Mouse (Mus musculus): ENCODE measurements around the gene Atp11a.

Atp11a gene

DNA sequence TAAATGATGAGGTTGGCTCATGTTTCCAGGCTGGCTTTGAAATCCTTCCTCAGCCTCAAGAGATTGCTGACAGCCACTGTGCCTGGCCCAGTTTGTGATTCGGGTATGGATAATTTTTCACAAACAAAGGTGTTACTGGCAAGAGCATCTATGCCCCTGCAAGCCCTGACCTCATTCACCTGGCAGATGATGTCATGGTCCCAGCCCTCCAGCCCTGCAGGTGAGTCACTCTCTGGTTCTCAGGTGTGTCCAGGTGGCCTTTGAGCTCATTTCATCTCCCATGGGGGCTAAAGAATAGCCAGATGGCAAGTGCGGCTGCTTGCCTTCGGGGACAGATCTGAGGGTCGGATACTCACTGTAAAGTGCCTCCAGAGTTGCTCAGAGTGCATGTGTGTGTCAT, 8.2 kb downstream of the Atp11a start:
- POLR2A ChIA-PET, result interaction anchor here in 2 of 4 experiments (0.6 to 1.1 kb wide), 2 partner anchors 10 to 328 kb away, joined by 3 read pairs; no protein-coding TSS in a partner anchor

DNA sequence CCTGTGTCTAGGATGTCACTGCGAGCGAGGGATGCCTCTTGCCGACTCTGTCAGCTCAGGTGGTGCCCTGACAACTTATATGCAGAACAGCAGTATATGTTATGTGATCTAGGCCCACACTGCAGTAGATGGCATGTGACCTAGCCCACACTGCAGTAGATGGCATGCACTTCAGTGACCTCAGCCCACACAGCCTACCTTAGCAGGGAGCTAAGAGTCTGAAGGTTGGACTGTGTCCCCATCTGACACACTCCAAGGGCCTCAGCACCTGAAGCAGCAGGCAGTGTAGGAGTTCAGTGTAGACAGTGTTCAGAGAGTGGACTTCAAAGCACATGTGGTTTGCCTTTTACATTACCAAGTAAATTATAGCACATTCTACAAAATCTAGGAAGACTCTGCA, 10.4 kb downstream of the Atp11a start:
- POLR2A ChIA-PET, result interaction anchor here in 2 of 4 experiments (0.6 to 0.8 kb wide), 2 partner anchors 8 to 178 kb away, joined by 3 to 4 read pairs; no protein-coding TSS in a partner anchor
- CTCF ChIA-PET, result no interaction called here

More for the DNA sequence above, 8.2 kb downstream of the Atp11a start:
- CTCF ChIA-PET, result interaction anchor here in 2 of 4 experiments (0.6 to 0.7 kb wide), 4 partner anchors 24 to 1321 kb away, joined by 3 to 4 read pairs (median 3); no protein-coding TSS in a partner anchor

DNA sequence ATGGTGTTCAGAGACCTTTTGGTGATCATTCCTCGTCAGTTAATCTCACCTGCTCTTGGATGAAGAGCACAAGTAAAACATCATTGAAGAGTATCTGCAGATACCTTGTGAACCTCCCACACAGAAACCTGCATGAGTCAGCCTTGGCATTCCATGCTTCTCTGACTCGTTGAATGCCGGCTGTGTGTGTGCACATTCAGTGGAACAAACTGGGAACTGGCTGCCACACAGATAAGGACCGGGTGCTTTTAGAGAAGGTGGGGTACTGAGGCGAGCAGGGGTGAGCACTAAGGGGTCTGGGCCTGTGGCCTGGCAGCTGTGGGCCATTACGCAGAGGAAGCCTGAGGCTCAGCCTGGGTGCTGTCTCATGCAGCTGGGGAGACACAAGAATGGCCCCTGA, 11.9 kb downstream of the Atp11a start:
- ChIA-PET POLR2A (no interaction called here), CTCF (no interaction called here)

DNA sequence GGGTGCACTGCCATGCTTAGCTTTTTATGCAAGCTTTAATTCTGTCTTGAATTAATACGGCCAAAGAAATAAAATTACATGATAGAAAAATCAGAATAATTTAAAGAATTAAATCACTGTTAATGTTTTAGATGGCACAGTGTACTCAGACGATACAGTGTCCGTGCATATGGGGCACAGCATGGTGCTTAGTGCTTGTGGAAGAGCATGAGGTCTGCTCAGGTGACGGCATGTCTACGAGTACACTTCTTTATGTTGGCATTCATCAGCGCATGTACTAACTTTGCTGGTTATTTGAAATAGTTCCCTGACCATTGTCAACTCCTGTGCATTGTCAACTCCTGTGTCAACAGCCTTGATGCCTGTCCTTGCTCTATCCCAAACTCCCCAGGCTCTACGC, 12.5 kb downstream of the Atp11a start:
- POLR2A ChIA-PET, result no interaction called here
- CTCF ChIA-PET, result no interaction called here

DNA sequence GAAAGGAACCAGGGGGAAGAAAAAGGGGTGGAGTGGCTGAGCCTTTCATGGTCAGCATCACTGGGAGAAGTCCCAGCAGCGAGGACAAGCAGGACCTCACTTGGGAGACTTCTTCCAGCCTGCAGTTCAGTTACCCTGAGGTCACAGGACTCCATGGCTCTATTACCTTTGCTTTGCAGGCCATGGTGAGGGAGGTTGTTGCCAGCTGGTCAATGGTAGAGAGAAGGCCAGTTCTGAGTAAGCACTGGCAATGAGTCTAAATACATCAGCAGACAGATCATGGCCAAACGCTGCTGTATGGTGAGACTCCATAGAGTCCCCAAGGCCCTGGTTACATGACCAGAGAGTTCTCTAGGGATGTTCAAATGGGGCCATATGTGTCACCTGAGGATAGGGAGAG, 15.5 kb downstream of the Atp11a start:
- CTCF ChIA-PET, result no interaction called here
- POLR2A ChIA-PET, result interaction anchor here in 3 of 4 experiments (0.6 to 2.1 kb wide), 4 partner anchors 11 to 99 kb away, joined by 3 to 5 read pairs (median 4); no protein-coding TSS in a partner anchor

DNA sequence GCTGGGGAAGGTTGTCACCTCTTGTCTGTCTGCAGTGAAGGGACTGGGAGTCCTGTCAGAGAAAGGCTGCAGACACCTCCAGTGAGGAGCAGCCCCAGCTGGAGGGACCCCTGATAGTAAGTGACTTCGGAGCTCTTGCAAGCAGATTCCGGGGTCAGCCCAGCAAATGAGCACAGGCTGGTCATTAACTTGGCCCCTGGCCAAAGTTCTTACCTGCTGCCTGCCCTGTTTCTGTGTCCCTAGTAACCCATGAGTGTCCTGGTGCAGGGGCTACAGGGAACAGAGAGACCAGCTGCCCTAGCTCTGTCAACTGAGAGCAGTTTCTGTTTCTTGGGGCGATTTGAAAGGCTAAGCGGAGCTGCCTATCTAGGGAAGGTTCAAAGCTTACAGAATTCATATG, 17.1 kb downstream of the Atp11a start:
- CTCF ChIA-PET, result no interaction called here
- POLR2A ChIA-PET, result interaction anchor here in 3 of 4 experiments (1.5 to 2.1 kb wide), 5 partner anchors 12 to 98 kb away, joined by 4 to 9 read pairs (median 5); no protein-coding TSS in a partner anchor

DNA sequence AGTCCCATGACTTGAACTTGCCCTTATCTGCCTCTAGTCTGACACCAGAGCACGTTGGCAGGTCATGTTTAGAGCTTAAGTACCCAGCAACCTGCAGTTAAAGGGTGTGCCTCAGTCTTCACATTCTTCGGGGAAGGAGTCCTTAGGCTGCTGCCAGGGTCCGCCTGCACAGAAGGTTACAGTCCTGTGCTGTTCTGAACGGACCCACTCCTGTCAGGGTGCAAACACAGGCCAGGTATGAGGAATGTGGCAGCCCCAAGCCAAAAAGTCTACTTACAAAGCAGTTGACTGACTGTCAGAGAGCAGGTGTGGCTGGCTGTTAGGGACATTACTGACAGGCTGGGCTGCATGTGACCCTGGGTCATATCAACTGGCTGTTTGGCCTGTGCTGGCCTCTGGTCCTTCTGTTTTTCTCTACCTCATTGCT, 18.1 kb downstream of the Atp11a start:
- POLR2A ChIA-PET, result interaction anchor here in 3 of 4 experiments (0.5 to 2.1 kb wide), 10 partner anchors 8 to 97 kb away, joined by 3 to 9 read pairs (median 5); partner anchors contain the start of gene Atp11a (in 1 of the 3)

DNA sequence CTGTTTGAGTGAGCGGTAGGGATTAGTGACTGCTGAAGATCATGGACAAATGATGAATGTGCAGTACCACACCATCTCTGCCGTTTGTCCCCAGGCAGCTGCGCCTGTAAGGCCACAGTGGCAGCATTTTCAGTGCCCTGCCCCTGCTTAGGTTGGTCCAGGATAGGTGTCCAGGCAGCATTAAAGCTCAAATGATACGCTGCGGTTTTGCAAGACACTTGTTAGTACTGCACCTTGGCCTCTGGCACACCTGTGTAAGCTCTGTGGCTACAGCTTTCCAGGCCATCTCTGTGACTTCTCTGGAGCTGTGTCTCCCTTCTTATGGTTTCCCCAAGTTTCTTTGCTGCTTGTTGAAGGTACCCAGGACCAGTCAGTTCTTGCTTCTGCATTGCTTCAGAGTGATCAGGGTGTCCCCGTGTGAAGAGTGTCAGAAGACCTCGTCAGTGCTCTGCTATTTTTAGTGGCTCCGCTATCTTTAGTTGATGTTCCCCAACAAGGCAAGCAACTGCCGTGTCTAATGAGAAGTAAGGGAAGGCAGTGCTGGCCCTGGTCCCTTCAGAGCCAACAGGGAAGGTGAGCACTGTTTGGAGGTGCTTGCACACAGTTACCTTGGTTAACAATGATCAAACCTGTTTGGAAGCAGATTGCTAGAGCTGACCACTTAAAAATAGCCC, 18.6 kb downstream of the Atp11a start:
- ChIA-PET CTCF (no interaction called here), POLR2A (interaction anchor here in 3 of 4 experiments (0.5 to 1.8 kb wide), 11 partner anchors 9 to 96 kb away, joined by 3 to 6 read pairs (median 5); partner anchors contain the start of gene Atp11a (in 1 of the 3))

More for the DNA sequence above, 18.1 kb downstream of the Atp11a start:
- CTCF ChIA-PET, result no interaction called here

DNA sequence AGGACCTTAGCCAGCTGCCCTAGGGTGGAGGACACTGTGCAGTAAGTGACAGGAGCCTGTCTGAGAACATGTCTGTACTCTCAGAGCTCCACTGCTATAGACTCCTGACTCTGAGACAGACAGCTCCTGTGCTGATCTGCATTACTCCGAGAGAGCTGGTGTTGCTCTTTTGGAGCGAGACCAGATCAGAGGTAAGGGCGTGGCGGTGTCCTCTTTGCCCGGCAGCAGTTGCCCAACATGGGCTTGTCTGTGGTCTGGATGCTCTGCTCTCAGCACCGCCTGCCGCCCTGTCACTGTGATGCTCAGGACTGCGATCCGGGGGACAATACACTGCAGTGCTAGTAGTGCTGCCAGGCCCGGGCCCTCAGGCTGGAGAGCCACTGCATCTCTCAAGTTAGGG, 19.4 kb downstream of the Atp11a start:
- ChIA-PET POLR2A (interaction anchor here in 2 of 4 experiments (1.4 to 1.5 kb wide), 2 partner anchors 9 to 10 kb away, joined by 4 to 5 read pairs; no protein-coding TSS in a partner anchor), CTCF (no interaction called here)

DNA sequence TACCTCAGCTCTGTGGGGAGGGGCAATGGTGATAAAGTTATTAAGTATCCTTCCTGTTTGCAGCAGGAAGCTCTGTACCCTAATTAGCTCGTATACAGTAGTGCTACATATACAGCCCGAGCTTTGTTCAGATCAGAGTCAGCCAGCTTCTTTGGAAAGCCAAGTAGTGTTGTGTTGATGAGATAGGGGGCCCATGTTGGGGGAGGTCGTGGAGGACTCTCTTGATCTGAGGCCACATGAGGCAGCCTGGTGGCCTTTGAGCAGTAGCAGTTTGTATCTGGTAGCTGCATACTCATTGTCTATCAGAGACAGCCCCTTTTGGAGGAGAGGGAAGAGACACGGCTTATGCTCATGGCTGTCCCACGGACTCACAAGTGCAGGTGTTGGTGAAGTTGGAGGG, 20.4 kb downstream of the Atp11a start:
- ChIA-PET CTCF (interaction anchor here in 1 of 4 experiments (0.5 to 0.9 kb wide), 2 partner anchors 119 to 818 kb away, joined by 3 to 5 read pairs; no protein-coding TSS in a partner anchor), POLR2A (interaction anchor here in 3 of 4 experiments (0.6 to 1.5 kb wide), 4 partner anchors 8 to 65 kb away, joined by 3 to 5 read pairs (median 4); no protein-coding TSS in a partner anchor)

DNA sequence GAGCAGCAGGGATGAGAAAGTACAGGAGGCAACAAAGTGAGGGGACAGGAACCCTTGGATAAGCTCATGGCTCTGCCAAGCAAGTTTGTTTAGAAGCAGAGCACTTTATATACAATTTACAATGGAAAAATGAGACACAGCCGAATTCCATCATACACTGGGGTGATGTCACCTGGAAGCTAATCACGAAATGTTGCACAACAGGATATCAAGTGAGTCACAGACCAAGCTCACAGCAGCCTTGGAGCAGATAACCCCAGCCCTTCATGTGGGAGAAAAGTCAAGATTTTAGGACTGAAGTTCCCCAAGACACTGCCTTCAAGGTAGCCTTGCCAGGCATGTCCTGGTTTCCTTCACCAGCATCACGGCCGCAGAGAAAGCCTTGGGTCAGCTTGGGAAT, 22.7 kb downstream of the Atp11a start:
- CTCF ChIA-PET, result no interaction called here
- POLR2A ChIA-PET, result no interaction called here

DNA sequence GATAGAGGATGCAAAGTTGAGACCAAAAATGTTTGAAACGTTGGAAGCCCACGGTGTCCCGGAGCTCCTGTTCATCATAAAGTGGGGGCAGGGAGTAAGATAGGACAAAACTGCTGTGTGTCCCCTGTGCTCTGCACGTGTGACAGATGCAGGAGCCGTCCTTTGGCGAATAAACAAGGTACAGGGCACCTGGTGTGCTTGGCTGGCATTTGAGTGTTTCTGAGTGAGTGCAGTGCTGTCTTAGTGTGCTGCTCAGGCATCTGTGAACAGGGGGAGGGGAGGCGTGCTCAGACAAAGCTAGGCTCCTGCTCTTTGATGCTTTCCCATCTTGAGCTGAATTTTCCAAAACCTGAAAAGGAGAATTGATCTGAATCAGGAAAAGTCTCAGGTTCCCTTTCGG, 28.7 kb downstream of the Atp11a start:
- POLR2A ChIA-PET, result interaction anchor here in 2 of 4 experiments (0.5 to 2.4 kb wide), 10 partner anchors 8 to 1473 kb away, joined by 3 to 7 read pairs (median 3); partner anchors contain the start of genes Col4a1 (in 1 of the 2), Col4a2 (in 1 of the 2) and Mcf2l (in 1 of the 2)
- CTCF ChIA-PET, result interaction anchor here in 2 of 4 experiments (0.8 kb wide), 2 partner anchors 14 to 26 kb away, joined by 3 to 4 read pairs; no protein-coding TSS in a partner anchor

DNA sequence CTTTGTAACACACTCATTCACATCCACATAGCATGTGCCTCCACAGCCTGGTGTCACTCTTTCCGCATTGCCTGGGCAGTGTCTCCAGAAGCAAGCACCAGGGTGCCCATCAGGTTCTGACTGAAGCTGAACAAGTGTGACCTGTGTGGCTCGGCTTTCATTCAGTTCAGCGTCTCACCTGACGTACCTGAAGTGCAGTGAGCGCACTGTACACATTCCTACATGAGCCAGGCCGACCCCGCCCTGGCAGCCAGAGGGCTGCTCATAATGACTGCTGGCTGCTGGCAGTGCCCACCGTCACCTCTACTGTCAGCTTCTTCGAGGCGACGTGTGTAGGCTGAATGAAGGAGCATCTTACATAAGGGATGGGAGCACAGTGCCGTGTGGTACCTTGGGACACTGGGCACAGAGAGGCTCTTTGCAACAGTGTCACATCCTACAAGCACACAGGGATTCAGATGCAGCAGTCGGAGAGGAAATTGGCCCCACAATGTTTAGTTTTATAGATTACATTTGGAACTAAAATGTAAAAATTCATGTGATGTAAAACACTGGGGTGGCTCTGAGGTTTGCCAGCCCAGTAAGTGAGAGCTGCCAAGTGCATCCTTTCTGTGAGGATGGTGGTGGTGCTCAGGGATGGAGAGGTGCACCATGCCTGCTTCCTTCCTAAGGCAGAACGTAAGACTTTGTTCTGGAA, 29.6 kb downstream of the Atp11a start:
- POLR2A ChIA-PET, result interaction anchor here (0.5 to 2.4 kb wide), 11 partner anchors 9 to 1474 kb away, joined by 3 to 7 read pairs (median 3); partner anchors contain the start of genes Col4a1 (in 1 of the 4), Col4a2 (in 1 of the 4) and Mcf2l (in 1 of the 4)
- CTCF ChIA-PET, result interaction anchor here in 2 of 4 experiments (0.6 to 1.1 kb wide), 4 partner anchors 15 to 192 kb away, joined by 3 to 4 read pairs (median 3); no protein-coding TSS in a partner anchor

DNA sequence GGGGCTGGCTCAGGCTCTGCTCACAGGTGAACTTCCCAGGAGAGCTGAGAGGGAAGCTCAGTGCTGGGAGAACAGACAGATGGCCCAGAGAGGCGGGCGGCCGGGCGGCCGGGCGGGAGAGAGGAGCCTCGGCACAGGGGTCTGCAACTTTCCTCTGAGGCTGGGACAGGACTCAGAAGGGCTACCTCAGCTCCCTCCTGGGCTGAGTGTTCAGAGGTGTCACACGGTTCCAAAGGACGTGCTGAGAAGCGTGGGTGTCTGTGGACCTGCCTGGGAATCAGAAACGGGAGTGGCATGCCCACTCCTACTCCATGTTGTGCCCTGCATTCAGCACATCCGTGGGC, 30.1 kb downstream of the Atp11a start:
- CTCF ChIA-PET, result interaction anchor here in 2 of 4 experiments (0.6 to 1.1 kb wide), 2 partner anchors 130 to 192 kb away, joined by 3 read pairs; no protein-coding TSS in a partner anchor
- POLR2A ChIA-PET, result interaction anchor here (0.6 to 2.4 kb wide), 5 partner anchors 11 to 87 kb away, joined by 3 to 7 read pairs (median 5); partner anchors contain the start of gene Mcf2l (in 1 of the 4)

DNA sequence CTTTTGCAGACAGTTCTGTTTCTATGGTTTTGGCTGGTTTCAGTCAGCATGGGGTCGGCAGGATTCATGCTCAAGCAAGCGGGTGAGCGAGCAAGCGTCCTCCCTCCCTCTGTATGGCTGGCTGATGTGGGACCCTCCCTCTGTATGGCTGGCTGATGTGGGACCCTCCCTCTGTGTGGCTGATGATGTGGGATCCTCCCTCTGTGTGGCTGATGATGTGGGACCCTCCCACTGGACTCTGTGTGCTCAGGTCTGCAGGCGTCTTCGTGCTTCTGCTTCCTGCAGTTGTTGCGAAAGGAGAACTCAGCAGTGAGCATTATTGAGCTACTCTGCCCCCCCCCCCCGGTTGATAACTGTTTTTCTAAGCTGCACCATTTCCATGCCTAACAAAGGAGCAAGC, 30.6 kb downstream of the Atp11a start:
- ChIA-PET CTCF (interaction anchor here in 2 of 4 experiments (0.6 to 0.7 kb wide), 4 partner anchors 17 to 838 kb away, joined by 3 to 9 read pairs (median 4); no protein-coding TSS in a partner anchor), POLR2A (interaction anchor here in 2 of 4 experiments (1.5 to 2.4 kb wide), 3 partner anchors 11 to 18 kb away, joined by 3 to 5 read pairs (median 5); no protein-coding TSS in a partner anchor)

DNA sequence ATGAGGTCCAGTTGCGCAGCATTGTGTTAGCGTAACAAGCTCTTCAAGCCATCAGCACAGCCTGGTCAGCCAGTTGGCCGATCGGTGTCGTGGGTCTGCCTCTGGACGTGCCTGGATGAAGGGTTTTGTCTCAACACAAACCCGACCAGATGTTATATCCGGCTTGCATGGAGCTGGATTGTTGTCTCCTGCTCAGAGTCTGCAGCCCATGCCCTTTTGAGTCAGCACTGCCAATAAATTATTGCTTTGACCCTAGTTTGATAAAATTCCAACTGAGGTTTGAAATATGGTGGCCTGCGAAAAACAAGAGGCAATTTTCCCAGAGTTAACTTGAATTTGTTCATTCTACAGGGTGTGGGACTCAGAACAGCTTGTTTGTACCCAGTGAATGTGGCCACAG, 31.9 kb downstream of the Atp11a start:
- POLR2A ChIA-PET, result no interaction called here

DNA sequence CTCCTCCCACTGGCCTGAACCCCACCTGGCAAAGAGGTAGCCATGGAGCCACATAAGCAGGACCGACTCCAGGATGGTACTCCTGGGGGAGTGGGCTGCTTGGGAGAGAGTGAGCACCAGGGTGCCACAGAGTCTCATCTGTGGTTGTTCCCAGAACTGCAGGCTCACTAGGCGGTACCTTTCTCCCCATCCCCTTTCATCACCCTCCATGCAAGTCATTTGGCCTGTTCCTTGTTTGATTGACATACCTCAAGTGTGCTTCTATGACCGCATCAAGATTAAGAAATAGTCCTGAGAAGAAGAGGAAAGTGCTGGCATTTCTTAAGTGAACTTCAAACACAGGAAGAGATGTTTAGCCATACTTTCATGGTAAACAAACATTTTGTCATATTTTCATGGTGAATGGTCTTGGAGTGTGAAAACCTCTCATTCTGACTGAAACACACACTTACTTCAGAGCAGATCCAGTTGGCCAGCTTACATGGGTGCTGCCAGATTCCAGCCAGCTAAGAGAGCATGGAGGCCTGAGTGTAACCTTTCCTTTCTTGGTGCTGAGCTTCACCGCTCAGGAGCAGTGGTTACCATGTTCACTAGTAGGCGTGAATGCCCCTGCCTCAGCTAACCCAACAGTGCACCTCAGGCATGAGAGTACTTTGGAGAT, 38.3 kb downstream of the Atp11a start:
- ChIA-PET CTCF (no interaction called here), POLR2A (no interaction called here)

More for the DNA sequence above, 31.9 kb downstream of the Atp11a start:
- CTCF ChIA-PET, result no interaction called here

DNA sequence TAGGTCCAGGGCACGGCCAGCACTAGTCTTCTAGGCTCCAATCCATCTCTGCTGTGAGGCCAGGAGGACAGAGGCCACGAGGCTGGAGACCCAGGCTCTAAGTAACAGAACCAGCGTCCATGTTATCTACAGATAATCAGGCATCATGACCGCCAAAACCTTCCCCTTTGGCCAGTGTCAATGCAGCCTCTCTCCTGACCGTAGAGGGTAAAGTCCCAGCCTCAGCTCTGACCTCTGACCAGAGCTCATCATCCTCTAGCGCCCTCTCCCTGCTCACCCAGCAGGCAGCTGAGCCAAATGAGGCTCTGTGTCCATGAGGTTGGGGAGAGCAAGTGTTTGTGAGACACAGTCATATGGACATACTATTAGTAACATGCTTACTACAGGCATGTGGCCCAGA, 42.3 kb downstream of the Atp11a start:
- POLR2A ChIA-PET, result no interaction called here

DNA sequence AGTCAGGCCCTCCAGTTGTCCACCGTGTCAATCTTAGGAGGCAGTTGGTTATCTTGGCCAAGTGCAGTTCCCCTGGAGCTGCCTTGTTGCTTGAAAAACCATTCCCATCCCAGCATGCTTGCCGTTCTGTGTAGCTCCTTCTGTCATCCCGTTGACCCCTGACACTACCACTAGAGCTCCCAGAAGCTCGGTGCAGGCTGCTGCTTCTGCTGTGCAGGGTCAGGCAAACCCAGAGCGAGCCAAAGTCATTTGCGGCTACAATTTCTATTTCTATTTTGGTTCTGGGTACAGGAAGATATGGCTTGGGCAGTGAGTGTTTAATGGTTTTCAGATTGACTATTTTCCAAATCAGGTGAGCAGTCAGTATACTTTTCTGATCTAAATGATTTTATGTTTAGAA, 43.0 kb downstream of the Atp11a start:
- POLR2A ChIA-PET, result no interaction called here
- CTCF ChIA-PET, result no interaction called here

More for the DNA sequence above, 42.3 kb downstream of the Atp11a start:
- CTCF ChIA-PET, result no interaction called here
